Mouse (Mus musculus) ES-Bruce4 (cell line): ENCODE data around the gene Gskip.

Source experiments
- CTCF ChIP-seq: IDR thresholded peaks from one replicate; pipeline ENCODE4 v1.8.1; 2011; ENCODE audit warnings: low read depth, low read length
- EP300 ChIP-seq: IDR thresholded peaks from 2 replicates; pipeline ENCODE4 v1.6.1; 2011; ENCODE audit warnings: low read depth, low read length; ENCODE audit not compliant: insufficient read depth
- POLR2A ChIP-seq: IDR thresholded peaks from one replicate; pipeline ENCODE4 v1.8.1; 2011; ENCODE audit warnings: low read length; ENCODE audit not compliant: insufficient read depth

DNA sequence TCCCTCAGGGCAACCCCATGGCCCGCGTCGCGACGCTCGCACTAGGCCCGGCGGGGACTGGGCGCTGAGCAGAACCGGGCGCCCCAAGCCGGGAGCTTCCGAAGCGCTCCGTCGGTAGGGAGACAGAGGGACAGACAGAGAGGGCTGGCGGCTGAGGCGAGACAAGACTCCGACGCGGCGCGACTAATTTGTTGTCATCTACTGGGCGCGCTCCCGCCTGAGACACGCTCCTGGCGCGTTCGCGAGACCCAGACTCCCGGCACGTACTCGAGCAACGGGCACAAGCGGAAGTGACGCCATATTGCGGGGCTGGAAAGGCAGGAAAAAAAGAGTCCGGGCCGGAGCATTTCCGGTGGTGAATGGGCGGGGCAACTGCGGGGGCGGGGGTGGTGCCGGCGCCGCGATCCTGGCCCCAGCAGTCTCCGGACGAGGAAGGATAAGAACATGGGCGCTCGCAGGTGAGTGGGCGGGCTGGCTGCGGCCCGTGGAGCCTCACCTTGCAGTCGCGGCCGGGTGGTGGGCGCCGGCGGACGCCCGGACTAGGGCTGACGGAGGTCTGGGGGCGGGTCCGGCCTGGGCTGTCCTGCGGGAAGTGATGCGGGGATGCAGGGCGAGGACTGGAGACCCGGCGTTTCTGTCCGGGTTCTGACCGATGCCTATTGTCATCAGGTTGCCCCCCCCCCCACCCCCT lies 517 bp downstream of the Gskip start, which contains the start of gene Atg2b:
- no peak for TF ChIP-seq CTCF
- peak; percentile 26 for TF ChIP-seq POLR2A
- no peak for TF ChIP-seq EP300
